Mouse (Mus musculus) NIH3T3 (cell line): ENCODE measurements at regions not wholly inside any gene's neighbourhood (a gene's known extent, or its start where the extent isn't known, plus 50 kb on each side); places are given as distances from the start of the nearest gene placed in this dataset.
"Not testable (repeated sequence)": the region's sequence is repeated elsewhere in the genome, so short reads cannot be mapped to it uniquely, and the experiment has no call there.

ENCODE experiments used
- DNase-seq: peaks from one replicate; pipeline ENCODE4 v3.0.0-alpha.2; 2012; ENCODE audit warnings: low read depth

DNA sequence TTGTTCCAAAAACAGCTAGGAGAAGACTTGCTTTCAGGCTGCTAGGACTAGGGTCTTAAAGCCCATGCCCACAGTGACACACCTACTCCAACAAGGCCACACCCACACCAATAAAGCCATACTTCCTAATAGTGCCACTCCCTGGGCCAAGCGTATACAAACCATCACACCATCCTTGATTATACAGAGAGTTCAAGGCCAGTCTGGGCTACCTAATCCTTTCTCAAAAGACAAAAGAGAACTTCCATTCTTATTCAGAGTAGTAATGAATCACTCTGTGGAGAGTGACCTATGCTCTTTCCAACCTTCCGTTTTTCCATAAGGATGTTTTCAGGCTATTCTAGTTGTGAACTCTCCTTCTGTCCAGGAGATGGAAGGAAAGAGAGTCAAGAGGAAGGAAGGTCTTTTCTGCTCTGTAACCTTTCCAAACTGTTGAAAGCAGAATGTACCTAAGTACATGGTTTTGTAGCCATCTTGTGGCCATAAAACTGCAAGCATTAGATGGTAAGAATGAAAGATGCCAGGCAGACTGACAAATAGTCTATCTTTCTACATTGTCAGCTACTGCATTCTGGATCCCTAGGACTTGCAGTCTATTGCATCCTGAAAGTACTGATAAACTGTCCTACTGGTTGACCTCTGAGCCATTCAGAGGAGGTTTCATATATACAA, 145.8 kb upstream of the Mon1b start:
- no peak for DNase-seq

DNA sequence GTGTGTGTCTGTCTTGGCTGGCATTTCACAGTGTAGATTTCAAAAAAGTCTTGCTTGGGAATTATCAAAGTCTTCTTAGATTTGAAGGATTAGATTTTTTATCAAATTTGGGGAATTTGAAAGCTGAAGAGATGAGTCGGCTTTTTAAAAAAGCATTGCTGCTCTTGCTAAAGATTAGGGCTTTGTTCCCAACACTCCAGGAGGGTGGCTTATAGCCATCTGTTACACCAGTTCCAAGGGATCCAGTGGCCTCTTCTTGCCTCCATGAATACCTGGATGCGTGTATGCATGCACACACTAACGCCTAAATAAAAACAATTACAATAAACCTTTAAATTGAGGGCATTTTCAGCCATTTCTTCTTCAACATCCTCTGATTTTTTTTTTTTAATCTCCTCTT, 144.5 kb upstream of the Mon1b start:
- DNase-seq = no peak

DNA sequence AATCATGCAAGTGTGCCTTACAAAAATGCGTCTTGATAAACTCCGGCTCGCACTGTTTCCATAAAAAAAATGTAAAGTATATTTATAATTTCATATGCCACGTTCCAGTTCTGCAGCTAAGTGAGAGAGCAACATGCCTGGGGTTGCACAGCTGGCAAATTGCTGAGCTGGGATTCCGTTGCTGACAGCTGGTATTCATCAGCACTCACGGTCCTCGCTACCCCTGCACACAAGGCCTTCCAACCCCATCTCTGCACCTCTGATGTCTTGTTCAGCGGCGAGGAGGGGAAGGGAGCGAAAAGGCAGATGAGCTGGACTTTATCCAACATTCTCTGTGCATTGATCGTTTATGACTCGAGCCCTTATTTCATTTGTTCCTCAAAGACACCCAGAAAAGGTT, 138.5 kb upstream of the Mon1b start:
- DNase-seq = peak; percentile 8

DNA sequence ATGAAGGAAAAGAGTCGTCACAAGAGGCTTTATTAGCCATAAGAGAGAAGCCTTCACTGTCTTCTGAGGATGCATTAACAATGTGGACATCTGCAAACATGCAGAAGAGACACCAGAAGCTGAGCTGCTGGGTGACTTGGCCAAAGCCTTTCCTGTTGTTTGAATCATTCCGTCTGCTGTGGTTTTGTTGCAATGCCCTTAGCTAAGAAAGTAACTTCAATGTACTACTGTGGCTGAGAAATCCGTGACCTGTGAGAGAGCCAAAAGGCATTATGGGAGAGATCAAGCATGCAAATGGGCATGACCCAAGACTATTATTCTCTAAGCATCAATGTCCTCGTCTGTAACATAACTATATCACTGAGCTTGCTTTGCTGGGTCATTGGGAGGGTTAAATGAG, 132.7 kb upstream of the Mon1b start:
- DNase-seq = no peak

DNA sequence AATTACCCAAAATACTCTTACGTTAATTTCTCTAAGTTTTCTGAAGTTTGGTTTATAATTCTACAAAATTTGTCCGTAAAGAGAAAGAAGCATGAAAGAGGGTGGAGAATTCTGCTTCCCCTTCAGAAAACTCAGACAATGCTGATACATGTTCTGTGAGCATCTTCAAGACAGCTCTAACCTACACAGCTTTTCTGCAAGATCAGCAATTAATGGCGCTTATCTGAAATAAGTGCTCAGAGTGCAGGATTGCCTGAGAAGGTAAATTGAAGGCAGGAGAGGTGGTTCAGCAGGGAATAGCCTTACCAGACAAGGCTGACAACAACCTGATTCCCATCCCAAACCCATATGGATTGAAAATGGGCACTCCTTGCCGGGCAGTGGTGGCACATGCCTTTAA, 122.5 kb upstream of the Mon1b start:
- no peak for DNase-seq

DNA sequence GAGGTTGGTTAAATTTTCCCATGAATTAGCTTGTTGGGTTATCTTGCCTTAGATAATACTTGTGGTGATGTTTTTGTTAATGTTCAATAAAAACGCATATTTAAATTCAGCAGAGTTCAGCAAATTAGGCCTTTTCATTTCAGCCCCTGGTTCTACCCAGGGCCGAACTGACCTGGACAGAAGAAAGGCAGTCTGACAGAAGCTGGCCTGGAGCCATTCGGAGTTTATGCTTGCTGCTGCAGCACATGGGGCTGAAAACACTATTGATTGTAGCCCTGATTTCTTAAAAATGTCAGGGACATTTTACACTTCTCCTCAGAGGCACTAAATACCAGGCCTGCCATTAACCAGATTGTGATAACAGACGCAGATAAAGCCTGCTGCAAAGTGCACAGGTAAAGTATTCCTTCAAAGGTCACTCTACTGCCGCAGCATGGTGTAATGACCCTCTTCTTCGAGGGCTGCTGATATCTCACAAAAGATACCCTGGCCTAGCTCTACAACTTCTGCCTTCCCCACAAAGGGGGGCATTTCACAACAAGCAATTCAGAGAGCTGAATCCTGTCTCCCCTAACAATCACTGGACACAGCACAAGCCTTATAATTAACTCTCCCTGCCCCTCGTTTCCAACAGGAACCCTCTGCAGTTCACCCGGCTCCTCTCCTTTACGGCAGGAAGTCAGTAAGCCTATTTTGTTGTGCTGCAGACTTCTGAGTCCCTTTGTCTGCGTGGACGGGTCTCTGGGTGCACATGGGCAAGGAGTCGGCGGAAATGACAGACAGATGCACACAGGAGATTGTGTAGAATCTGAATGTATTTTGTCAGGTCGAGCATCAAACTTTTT, 121.3 kb upstream of the Mon1b start:
- no peak for DNase-seq

DNA sequence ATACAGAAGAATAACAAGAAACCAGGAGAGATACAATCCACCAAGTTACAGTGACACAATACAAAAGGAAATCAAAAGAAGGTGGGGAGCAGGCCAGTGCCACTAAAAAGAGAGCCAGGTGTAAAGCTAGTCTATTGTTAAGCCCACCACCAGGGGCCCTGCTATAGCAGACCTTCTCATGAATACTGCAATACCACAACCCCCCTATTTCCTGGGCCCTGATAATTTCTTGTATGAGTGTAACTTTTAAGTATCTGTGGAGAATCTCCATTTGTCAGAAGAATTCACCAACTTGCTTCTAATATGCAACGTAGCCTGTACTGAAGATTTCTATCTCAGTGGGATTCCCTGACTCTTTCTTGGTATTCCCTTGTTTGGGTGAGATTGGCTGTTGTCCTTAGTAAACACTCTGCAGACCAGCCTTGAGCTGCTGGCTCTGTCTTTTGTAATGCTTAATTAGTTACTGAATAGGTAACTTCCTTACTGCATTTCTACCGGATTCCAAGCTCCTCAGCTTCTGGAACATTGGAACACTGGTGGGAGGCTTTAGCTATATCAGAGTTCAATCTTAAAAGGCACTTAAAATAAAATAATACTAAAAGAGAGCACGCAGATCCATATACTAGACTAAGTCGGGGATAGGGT, 120.5 kb upstream of the Mon1b start:
- not testable (repeated sequence) for DNase-seq

DNA sequence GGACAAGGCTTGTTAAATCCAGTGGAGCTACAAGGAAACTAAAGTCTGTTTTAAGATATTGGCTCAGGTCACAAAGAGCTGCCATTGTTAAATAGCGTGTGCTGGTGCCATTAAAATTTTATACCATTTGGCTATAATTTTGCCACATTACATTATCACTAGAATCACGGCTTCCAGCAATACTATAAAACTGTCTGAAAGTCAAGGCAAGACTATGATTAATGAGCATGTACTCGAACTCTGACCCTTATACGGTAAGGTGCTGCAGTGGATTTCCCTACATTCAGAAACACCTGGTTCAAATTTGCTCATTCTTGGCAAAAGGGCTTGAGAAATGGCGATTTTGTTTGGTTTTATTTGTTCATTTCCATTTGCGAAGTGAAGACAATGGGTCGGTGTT, 119.2 kb upstream of the Mon1b start:
- DNase-seq = no peak

DNA sequence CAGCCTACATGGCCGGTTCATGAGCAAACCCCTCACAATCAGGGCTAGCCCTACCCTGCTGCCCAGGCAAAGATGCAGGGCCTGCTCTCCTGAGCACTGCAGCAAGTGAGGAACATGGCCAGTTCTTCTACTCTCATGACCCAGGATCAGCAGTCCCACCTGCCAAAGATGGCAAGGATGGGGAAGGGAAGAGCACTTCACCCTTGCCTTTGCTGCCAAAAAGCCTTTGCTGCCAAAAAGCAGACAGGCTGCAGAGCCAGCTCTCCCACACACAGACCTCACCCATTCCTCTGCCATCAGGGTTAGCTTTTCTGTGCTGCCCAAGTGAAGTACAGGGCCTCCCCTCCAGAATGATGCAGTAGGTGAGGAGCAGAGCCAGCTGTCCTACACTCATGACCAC, 117.5 kb upstream of the Mon1b start:
- no peak for DNase-seq

DNA sequence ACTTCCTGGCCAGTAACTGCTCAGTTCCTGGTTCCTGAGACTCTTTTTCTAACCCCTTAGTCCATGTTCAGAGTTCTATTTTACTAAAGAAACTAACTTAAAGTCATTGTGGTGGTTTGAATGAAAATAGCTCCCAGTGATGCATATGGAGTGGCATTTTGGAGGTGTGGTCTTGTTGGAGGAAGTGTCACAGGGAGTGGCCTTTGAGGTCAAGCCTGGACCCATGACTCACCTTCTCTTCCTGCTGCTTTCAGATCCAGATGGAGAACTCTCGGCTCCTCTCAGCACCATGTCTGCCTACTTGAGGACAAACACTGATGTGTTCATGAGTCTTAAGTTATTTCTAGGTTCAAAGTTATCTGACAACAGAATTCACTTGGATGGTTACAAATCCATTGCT, 111.8 kb upstream of the Mon1b start:
- DNase-seq = peak; percentile 61

DNA sequence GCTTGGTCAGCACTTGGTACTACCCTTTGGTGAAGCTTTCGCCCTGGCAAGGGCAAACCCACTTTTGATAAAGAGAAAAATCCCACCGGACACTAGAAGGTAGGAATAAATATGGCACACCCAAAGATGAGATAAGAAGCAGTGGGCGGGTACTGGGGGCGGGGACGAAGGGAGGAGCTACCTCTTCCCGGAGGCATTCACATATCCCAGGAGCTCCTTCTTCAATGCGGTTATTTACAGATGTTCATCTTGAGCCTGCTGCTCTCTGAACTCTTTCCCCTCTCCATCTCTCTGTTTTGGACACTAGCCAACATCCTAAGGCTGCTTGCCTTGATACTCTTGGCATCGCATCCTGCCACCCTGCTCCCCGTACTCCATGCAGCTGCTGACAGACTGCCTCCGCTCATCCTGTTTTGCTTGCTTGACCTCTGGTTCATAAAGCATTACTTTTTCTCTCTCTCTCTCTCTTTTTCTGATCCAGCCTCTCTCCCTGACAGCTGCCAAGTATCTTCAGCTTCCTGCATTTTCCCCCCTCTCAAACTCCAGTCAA, 104.2 kb upstream of the Mon1b start:
- DNase-seq = no peak

DNA sequence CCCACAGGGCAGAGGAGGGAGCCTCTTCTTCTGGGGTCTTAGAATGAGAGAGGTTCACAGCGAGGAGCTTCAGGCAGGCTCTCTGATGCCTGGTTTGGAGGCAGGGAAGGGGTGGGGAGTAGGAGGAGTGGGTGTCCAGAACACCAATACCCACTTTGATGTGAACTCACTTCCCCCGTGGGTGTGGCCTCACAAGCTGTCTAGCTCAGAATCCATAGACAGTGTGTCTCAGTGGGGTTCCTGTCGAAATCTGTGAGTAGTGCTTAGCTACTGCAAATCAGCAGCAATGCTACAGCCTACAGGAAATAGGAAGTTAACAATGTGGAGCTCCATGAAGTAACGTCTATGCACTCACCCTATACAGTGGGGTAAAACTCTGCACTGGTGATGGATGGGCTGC, 102.5 kb upstream of the Mon1b start:
- no peak for DNase-seq

DNA sequence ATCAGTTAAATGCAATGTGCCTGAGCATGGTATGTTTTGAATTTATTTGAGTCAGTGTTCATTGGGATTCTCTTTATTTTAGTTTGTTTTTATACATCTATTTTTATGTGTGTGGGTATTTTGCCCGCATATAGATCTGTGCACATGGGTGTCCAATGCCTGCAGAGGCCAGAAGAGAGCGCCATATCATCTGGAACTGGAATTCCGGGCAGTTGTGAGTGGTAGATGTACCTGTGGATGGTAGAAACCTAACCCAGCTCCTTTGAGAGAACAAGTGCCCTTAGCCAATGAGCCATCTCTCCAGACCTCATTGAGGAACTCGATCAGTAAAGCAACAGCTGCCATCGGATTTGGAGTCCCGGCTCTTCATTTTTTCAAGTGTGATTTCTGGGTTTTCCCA, 94.0 kb upstream of the Mon1b start:
- no peak for DNase-seq

DNA sequence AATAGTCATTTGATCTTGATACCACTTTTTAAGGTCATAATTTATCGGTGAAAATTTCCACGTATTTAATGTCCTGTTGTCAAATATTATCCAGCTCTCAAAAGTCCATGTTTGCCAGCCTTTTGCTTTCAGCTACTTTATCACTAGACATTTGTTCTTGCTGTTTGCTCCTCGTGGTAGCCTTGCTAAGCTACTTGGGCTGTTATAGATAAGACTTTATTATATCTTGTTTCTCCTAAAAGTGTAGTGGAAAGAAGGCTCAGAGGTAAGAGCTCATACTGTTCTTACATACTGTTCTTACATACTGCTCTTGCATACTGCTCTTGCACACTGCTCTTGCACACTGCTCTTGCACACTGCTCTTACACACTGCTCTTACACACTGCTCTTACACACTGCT, 93.3 kb upstream of the Mon1b start:
- DNase-seq = no peak

DNA sequence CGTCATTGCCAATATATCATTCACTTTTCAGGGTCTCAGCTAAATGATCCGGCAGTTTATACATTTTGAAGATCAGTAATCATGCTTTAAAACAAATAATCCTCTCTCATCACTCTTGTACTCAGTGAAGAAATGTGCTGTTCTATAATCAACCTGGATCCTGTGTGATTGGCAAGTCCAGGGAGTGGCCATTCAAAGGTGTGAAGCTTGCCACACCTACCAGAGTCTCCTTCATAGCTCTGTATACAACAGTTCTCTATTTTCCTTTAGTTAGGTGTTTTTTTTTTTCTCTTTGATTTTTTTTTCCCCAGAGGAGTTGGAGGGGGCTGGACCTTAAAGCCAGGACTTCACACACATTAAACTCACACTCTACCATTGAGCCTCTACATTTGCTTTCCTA, 92.7 kb upstream of the Mon1b start:
- no peak for DNase-seq

DNA sequence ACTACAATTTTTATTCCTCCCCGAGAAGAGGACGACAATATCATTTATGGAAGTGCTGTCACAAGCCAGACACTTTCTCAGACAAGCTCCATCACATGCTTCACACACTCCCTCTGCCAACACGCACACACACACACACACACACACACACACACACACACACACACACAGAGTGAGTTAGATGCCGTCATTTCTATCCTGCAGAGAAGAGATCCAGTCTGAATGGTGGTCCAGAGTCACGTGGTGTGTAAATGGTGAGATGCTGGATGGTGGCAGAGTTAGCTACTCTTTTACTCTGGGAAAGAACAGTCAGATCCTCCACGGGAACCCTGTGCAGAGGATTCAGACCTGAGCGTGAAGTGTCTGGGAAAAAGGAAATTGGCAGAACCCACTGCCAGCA, 86.2 kb upstream of the Mon1b start:
- no peak for DNase-seq

DNA sequence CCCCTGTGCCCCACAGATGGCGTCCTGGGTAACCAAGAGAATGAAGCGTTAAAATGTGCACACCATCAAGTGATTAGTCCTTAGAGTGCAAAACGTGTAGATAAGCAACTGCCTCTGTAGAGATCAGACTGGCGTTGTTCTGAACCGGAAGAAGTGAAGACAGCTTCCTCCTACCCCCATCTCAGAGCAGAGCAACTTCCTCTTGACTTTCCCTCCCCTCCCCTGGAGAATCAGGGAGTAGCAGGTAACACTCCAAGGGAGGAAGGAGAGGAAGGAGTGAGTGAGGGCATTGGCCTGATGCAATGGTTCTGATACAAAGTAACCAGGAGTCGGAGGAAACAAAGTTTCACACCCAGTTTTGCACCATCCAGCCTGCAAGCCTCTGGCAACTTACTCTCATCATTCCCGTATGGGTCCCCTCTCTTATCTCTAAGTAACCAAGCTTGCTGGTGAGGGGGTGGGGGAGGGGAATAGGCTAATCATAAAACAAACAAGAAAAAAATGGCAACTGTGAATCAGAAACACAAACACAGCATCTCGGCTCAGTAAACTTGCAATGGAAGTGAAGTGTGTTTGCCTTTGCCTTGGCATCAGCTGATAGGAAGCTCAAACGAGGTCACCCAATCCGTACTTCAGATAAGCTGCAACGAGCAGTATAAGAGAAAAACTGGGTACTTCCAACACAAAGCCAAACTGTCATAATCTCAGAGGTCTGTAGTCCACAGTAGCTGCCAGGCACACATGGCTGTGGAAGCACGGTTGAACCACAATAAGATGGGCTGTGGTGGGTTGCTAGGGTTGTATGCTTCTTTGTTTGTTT, 83.7 kb upstream of the Mon1b start:
- no peak for DNase-seq

DNA sequence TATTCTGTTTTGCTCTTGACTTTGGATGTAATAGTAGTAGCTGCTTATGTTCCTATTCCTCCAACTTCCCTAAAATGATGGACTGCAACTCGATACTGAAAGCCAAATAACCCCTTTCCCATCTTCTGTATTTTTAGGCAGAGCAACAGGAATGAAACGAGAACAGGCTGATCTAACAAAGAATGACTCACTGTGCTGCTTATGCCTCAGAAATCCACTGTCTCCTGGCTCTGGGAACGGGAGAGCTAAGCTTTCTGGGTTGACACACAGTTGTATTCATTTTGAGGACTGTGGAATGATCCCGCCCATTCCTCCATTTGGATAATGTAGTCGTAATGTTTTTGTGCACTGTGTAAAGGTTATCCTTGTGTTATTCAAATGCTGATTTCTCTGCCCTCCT, 82.6 kb upstream of the Mon1b start:
- peak; percentile 8 for DNase-seq

DNA sequence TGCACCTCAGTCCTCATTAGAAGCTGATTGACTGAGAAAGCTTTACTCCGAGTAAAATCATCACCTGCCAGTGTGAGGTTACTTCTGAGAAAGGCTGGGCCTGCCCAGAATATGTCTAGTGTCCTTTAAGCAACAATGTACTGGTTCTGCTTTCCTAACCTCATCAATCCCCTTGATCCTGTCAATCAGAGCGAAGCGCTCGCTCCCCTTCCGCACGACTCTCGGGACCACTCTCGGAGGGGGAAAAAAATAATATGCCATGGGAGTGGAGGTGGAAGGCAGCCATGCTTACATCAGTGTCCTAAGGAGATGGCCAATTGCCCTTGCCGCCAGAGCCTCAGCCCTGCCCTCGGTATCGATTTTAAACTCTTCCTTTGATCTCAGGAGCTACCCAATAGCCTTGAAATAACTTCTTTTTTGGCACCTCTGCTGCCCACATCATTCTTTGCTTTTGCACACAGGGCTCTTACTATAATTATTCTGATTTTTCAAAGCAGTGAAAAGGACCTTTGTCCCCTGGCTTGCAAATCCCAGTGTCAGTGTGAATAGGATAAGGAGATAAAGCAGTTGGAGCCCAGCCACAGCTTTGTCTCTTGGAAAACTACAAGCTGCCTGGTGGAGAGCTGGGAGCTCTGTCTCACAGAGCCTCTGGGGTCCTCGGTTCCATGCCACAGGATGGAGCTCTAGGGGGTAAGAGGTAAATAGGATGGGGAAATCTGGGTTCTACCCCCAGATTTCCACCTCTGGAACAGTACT, 80.5 kb upstream of the Mon1b start:
- no peak for DNase-seq

DNA sequence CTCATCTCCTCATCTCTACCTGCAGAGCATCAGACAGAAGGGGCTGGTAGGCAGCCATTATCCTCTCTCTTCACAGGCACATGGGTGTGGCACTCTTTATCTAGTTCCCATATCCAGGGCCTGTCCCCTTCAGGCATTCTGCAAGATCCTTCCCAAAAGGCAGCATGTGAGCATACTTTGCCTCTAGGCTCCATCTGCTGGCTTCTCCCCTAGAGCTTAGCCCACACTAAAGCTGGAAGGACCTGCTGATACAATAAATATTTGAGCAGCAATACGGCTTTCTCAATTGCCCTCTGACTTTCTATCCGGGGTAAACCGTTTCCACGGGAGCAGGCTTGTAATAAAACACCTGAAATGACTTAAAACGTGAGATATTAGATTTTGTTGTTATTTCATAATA, 78.4 kb upstream of the Mon1b start:
- DNase-seq = no peak

DNA sequence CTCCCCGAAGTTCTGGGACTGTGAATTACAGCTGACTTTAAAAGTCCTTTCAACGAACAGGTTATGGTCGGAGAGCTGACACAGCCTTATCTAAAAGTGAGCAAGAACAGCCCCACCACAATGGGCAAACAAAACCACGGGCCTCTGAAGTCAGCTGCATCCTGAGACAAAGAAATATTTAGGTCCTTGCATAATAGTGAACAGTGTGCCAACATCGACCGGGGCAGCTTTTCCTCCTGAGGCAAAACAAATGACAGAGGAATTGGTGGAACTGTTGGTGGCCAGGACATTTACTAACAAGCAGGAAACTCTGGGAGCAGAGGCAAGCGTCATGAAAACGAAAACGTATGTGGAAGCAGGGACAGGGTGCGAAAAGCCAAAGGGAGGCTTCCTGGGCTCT, 54.3 kb upstream of the Mon1b start:
- DNase-seq = no peak
